In genomic region chr6:140424991-140425361, GRCm38 (mm10) we compare ENCODE assay signal across 8 mouse cellular contexts. TPM values are rescaled to one million over a fixed set of nuclear protein-coding genes. Genes with fewer than 3 reads are reported as not detected.
DNase-seq lines count a peak whose midpoint lies in the region; ATAC-seq and TF ChIP-seq lines count a peak whose summit lies in the region.

No protein-coding gene starts in this region.

- ATAC-seq in CD4-positive, CD25-positive, alpha-beta regulatory T cell, adult 4 months, result peak; percentile 16
- ATAC-seq in embryonic facial prominence, embryonic 11.5 days (replicated peaks; ENCODE audit: insufficient number of reproducible peaks, low FRiP score, low TSS enrichment, low read depth), result no peak
- ATAC-seq in hindbrain, embryonic 11.5 days (ENCODE audit: low FRiP score), result peak; percentile 53; the same call in 1 of the 2 replicates

- H3K4me2 ChIP-seq in embryonic facial prominence, embryonic 11.5 days (ENCODE audit: low read depth, low read length), result peak overlapping the region; percentile 55
- peak overlapping the region; percentile 72 for H3K4me2 ChIP-seq in hindbrain, embryonic 11.5 days (replicated peaks; ENCODE audit: low read depth, low read length)

- peak overlapping the region; percentile 90; the same call in 1 of the 2 replicates for H3K27ac ChIP-seq in embryonic facial prominence, embryonic 11.5 days (replicated peaks; ENCODE audit: low read depth, low read length)
- H3K27ac ChIP-seq in hindbrain, embryonic 11.5 days (ENCODE audit: low read depth, low read length), result peak overlapping the region; percentile 86
- peak overlapping the region; percentile 61 for H3K27ac ChIP-seq in small intestine, adult 2 months (ENCODE audit: insufficient read depth, low read depth, low read length)

- TF ChIP-seq CTCF in small intestine, adult 2 months (IDR thresholded peaks at IDR 0.05; ENCODE audit: extremely low read depth, insufficient read length, insufficient replicate concordance, low read depth, low read length), result peak; percentile 42; the same call in 1 of the 2 replicates

- H3K9ac ChIP-seq in embryonic facial prominence, embryonic 11.5 days (replicated peaks; ENCODE audit: low read length), result peak overlapping the region; percentile 98
- H3K9ac ChIP-seq in hindbrain, embryonic 11.5 days (ENCODE audit: low read depth, low read length), result peak overlapping the region; percentile 93

- DNase-seq in NIH3T3 (ENCODE audit: low read depth), result peak; percentile 70
- peak; percentile 64 for DNase-seq in embryonic facial prominence, embryonic 11.5 days (ENCODE audit: low spot score)
- DNase-seq in hindbrain, embryonic 11.5 days (ENCODE audit: low spot score), result peak; percentile 71
- DNase-seq in layer of hippocampus, postnatal 10 days (ENCODE audit: low spot score in 2 of 2), result peak; percentile 41 to 56
- DNase-seq in lung, postnatal 25 days (ENCODE audit: low spot score), result peak; percentile 38
- no peak for DNase-seq in c-Kit-positive CD71-positive TER-119-positive erythroid progenitor cells, embryonic 14.5 days (ENCODE audit: low spot score)

- H3K4me1 ChIP-seq in embryonic facial prominence, embryonic 11.5 days (ENCODE audit: control insufficient read depth, insufficient read depth, low read length), result no peaks in the 10 kb centered on the region
- no peaks in the 10 kb centered on the region for H3K4me1 ChIP-seq in hindbrain, embryonic 11.5 days (replicated peaks; ENCODE audit: control insufficient read depth, insufficient read depth, low read length)
- peaks cover 2% of the 10 kb centered on the region for H3K4me1 ChIP-seq in small intestine, adult 2 months (ENCODE audit: control insufficient read depth, insufficient read depth, insufficient read length, low read length)

- H3K36me3 ChIP-seq in embryonic facial prominence, embryonic 11.5 days (replicated peaks; ENCODE audit: control insufficient read depth, insufficient read depth, low read depth, low read length), result no peaks in the 10 kb centered on the region
- 0 out of 2 replicates have a peak, but pooled peaks cover 6% of the 10 kb centered on the region for H3K36me3 ChIP-seq in hindbrain, embryonic 11.5 days (ENCODE audit: control insufficient read depth, insufficient read depth, low read length)
- peaks cover 9% of the 10 kb centered on the region for H3K36me3 ChIP-seq in small intestine, adult 2 months (ENCODE audit: control insufficient read depth, insufficient read depth, low read length)

- peak overlapping the region; percentile 95 for H3K4me3 ChIP-seq in embryonic facial prominence, embryonic 11.5 days (ENCODE audit: low read depth, low read length)
- peak overlapping the region; percentile 84 for H3K4me3 ChIP-seq in hindbrain, embryonic 11.5 days (ENCODE audit: low read depth, low read length)
- H3K4me3 ChIP-seq in small intestine, adult 2 months (ENCODE audit: low read depth, low read length), result peak overlapping the region; percentile 96

- WGBS in embryonic facial prominence, embryonic 11.5 days, result 0% methylated on average over 17 of the region's 17 CpGs
- WGBS in hindbrain, embryonic 11.5 days, result under 1% methylated on average over 17 of the region's 17 CpGs
- WGBS in small intestine, adult 2 months, result 1% methylated on average over 17 of the region's 17 CpGs

- H3K27me3 ChIP-seq in embryonic facial prominence, embryonic 11.5 days (ENCODE audit: control insufficient read depth, insufficient read depth, low read length), result no peaks in the 10 kb centered on the region
- no peaks in the 10 kb centered on the region for H3K27me3 ChIP-seq in hindbrain, embryonic 11.5 days (ENCODE audit: control insufficient read depth, insufficient read depth, low read length)
- H3K27me3 ChIP-seq in small intestine, adult 2 months (ENCODE audit: control insufficient read depth, insufficient read depth, low read length), result no peaks in the 10 kb centered on the region

- TF ChIP-seq POLR2A in small intestine, adult 2 months (IDR thresholded peaks at IDR 0.05; ENCODE audit: low read depth, low read length), result no peak

- no peaks in the 10 kb centered on the region for H3K9me3 ChIP-seq in embryonic facial prominence, embryonic 11.5 days (replicated peaks; ENCODE audit: control insufficient read depth, low read length)
- H3K9me3 ChIP-seq in hindbrain, embryonic 11.5 days (ENCODE audit: control insufficient read depth, low read length), result no peaks in the 10 kb centered on the region

RNA-seq across cellular contexts. Expression of gene Plekha5, which starts 1.1 kb away (rescaled TPM):
- 10 to 100 TPM; 15.9 to 18.4 TPM for polyA plus RNA-seq in CD4-positive, CD25-positive, alpha-beta regulatory T cell, adult 4 months (2017; shearing (Covaris generic))
- 56.2 and 61.1 TPM in 2 replicates for polyA plus RNA-seq in embryonic facial prominence, embryonic 11.5 days (2014; fragmentation: Nextera tagmentation; extraction: Ambion mirVana)
- polyA plus RNA-seq in hindbrain, embryonic 11.5 days (2014; fragmentation: Nextera tagmentation; extraction: Ambion mirVana), result 50.8 and 55.1 TPM in 2 replicates
- total RNA-seq in layer of hippocampus, postnatal 10 days (2021), result 10 to 100 TPM; 55.2 to 64.0 TPM
- 10.0 and 19.0 TPM in 2 replicates for polyA plus RNA-seq in small intestine, adult 2 months (2012; rRNA removed)
